Comparison of ENCODE assay signal across 12 mouse cellular contexts in genomic region chr10:5041254-5041653, GRCm38 (mm10). TPM values are rescaled to one million over a fixed set of nuclear protein-coding genes. Genes with fewer than 3 reads are reported as not detected.
"Had no signal": no experiment of that assay in that cellular context is flagged by ENCODE, and none has a peak within 500 bp of the region (broad histone marks: within the 10 kb centered on the region; RNA-seq: fewer than 3 reads in every experiment).

No protein-coding gene starts in this region.

- H3K4me2 ChIP-seq: limb, embryonic 13.5 days; lung, embryonic 15.5 days; midbrain, embryonic 15.5 days had no signal

- H3K36me3 ChIP-seq: lung, embryonic 15.5 days had no signal

- DNase-seq: kidney, adult 8-10 months; kidney, postnatal 14 days; left cerebral cortex, postnatal 4 days; right cerebral cortex, postnatal 14 days; thymus, postnatal 36 days had no signal

- H3K9me3 ChIP-seq: limb, embryonic 13.5 days; lung, embryonic 15.5 days; midbrain, embryonic 15.5 days had no signal

- ATAC-seq: intestine, embryonic 16.5 days; midbrain, embryonic 15.5 days had no signal

- H3K9ac ChIP-seq: limb, embryonic 13.5 days; liver, embryonic 14.5 days; lung, embryonic 15.5 days; midbrain, embryonic 15.5 days had no signal

- H3K27ac ChIP-seq: limb, embryonic 13.5 days; liver, embryonic 14.5 days; lung, embryonic 15.5 days; midbrain, embryonic 15.5 days had no signal

- H3K27me3 ChIP-seq: limb, embryonic 13.5 days; lung, embryonic 15.5 days; midbrain, embryonic 15.5 days had no signal

- H3K4me3 ChIP-seq: limb, embryonic 13.5 days; lung, embryonic 15.5 days; midbrain, embryonic 15.5 days had no signal

- H3K4me1 ChIP-seq: lung, embryonic 15.5 days; midbrain, embryonic 15.5 days had no signal

RNA-seq across cellular contexts. Expression of gene Gm10097, which starts 27.7 kb away (rescaled TPM):
- polyA plus RNA-seq: large intestine, adult 2 months; liver, adult 2 months had no signal
